Mouse (Mus musculus) 3134 (cell line): ENCODE measurements around the gene Anxa4.

Source experiments
- DNase-seq: peaks from one replicate; pipeline ENCODE4 v3.0.0-alpha.2; 2011; ENCODE audit warnings: low spot score; ENCODE audit not compliant: insufficient read length; ENCODE audit errors: extremely low read depth

Anxa4 gene

DNA sequence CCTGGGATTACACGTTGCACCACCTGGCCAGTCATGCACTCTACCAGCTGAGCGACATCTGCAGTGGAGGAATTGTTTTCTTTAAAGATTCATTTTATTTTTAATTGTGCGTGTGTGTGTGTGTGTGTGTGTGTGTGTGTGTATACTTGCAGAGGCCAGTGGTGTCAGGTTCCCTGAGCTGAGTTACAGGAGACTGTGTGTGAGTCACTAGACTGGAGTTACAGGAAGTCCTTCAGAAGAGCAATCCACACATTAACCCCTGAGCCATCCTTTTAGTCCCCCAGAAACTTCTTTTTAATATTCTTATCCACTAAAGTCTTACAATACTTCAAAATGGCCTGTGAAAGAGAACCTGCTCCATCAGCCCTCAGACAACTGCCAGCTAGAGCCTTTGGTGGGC lies 11.3 kb upstream of the Anxa4 start:
- DNase-seq, result no peak

DNA sequence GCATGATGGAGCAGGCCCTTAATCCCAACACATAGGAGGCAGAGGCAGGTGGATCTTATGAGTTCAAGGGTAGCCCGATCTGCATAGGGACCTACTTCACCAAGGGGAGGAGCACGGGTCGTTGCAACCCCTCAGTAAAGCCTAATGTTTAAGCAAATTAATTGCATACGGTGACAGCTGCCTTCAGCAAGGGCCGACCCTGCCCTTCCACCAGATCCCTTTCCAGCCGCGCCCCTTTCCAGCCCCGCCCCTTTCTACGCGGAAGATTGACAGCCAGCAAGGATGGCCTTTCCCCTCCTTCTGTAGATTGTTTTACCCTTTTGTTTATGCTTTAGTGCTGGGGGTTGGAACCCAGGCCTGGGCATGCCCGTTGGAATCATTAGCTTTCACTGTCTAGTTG lies 8.0 kb upstream of the Anxa4 start:
- DNase-seq, result no peak

DNA sequence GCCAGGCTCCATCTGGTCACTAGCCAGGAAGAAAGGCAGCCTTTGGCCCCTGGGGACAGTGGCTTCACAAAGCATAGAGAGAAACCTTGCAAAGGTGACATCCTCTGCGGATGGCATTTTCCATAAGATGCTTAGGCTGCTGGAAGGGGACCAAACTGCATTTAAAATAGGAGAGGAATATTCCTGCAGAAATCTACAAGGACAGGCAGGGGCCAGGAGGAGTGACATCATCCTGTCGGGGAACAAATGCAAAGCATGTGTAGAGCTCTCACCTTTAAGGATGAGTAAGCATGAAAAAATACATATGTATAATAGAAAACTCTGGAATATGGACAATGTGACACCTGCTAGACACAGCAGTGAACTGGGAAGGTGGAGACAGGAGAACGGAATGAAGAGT lies 7.1 kb upstream of the Anxa4 start:
- DNase-seq, result no peak

DNA sequence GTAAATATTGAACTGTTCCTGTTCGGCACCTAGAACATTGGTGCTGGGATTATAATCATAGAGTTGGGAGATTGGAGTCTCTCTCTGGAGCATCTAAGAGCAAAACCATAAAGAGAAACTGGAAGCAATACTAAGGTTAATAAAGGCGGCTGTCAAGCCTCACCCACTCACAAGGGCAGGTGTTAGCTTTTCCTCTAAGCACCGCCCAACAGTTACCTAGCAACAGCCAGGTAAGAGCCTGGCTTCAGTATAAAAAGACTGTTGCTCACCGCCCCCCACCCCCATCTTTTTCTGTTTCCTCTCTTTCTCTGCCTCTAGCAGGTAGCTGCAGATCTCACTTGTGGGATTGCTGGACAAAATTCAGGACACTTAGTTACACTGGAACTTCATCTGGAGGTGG lies 4.1 kb upstream of the Anxa4 start:
- no peak for DNase-seq

DNA sequence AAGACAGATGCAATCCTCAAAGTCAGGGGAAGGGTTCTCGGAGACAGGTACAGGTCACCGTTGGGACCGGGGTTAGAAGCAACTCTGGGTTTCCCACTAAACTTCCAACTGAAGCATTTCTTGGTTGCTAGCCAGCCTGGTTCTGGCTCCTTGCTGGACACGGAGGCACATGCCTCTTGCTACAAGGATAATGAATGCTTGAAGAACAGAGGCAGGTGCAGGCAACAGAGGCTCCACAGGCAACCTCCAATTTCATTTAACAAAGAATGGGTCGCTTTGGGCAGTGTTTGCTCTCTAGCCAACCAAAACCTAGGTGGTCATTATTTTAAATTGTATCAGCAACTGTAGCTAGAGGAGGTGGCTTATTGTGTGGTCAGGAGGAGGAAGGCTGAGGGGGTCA lies 573 bp upstream of the Anxa4 start:
- no peak for DNase-seq

DNA sequence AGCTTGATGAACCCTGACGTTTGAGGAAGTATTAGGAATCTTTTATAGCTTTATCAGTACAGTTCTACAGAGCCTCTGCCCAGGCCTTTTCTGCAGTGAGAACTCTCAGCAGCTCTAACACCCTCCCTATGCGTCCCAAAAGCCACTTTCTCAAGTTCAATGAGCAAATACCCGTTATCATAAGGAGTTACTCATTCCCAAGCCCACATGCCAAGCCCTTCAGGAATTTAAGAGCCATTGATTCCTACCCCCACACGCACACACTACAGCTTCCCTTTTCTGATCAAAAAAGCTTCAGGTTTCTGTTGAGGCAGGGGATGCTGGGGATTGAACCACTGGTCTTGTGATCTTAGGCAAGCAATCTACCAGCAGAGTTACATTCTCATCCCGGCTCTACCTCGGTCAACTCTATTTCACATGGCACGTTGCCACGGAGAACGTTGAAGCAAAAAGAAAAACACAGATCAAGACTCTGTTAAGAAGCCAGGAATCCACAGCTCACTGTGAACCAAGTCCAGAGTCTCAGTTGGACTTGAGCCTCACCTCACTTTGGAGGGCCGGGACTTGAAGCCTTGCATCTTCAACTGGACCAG lies 2.9 kb downstream of the Anxa4 start:
- DNase-seq, result peak; percentile 43

DNA sequence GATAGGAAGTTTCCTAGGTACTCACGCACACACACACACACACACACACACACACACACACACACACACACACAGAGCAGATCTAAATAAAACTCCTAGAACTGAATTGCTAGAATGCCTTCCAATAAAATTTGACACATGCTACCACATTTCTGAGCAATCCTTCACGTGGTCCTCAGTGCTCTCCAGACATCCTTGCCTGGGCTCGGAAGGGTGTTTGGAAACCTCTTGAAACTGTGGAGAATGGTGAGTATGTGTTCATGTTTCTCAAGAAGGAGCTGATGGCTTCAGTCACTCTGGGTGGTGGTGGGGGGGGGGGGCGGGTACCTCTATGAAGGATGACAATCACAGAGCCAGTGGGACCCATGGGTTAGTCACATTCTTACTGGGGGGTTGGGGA lies 5.1 kb downstream of the Anxa4 start:
- DNase-seq, result no peak

DNA sequence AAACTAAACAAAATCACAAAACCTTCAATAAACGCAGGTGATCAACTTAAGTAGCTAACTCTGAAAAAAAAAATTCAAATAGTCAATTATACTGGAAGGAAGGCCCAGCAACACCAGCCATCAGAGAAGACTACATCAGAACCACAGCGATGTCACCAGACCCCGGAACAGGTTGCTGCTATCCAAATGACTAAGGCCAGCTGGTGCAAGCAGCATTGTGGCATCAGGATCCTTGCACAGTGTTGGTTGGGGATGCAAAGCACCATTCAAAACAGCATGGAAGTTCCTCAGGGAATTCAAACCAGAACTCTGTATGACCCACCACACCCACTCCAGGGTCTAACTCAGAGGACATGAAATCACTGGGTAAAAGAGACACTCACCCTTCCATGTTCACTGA lies 6.8 kb downstream of the Anxa4 start:
- no peak for DNase-seq

DNA sequence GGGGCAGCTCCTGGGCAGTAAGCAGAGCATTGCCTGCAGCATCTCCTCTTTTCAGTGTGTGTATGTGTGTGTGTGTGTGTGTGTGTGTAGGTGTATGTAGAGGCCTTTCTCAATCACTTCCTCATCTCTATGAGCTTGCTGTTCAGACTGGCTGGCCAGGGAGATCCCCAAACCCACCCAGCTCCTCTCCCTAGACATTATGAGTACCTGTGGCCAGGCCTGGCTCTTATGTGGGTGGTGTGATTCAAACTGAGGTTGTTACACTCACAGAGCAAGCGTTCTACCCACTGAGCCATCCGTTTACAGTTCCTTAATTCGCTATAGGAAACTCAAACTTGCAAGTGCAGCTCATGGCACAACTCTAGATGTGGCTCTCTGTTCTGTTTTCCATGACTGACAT lies 8.6 kb downstream of the Anxa4 start:
- no peak for DNase-seq

DNA sequence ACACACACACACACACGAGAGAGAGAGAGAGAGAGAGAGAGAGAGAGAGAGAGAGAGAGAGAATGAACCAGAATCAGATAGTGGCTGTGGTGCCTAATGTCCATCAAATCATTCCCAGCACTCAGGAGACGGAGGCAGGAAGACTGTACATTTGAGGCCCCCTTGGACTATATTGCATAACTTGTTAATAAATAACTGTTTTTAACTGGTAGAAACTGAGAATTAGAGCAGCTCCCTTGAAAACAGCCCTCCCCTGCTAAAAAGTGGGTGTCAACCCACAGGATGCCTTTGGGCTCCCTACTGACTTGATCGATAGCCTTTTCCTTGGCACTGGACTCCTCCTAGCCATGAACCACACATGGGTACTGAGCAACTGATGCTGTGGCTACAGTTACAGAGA lies 11.0 kb downstream of the Anxa4 start:
- no peak for DNase-seq

DNA sequence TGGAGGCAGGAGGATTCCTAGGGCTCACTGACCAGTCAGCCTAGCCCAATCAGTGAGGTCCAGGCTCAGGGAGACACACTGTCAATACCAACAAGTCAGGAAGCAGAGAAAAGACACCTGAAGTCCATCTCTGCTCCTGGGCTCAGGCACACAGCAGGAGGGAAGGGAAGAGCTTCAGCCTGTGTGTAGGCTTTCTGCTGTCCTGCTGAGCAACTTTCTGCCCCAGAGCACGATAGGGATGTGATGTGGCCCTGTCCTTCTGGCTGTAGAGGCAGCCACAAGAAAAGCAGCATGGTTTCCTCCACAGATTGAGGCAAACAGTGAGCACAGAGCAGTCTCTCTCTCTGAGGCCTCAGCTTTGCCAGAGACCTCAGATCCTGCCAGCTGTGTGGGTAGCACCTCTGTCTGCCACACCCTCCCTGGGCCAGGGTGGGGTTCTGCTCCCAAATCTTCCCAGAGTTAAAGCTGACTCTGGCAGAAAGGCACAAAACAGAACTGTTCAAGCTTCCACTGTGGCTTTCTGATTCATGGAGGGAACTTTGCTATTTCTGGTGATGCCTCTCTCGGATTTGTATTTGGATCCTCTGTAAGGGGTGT lies 11.9 kb downstream of the Anxa4 start:
- peak; percentile 39 for DNase-seq

DNA sequence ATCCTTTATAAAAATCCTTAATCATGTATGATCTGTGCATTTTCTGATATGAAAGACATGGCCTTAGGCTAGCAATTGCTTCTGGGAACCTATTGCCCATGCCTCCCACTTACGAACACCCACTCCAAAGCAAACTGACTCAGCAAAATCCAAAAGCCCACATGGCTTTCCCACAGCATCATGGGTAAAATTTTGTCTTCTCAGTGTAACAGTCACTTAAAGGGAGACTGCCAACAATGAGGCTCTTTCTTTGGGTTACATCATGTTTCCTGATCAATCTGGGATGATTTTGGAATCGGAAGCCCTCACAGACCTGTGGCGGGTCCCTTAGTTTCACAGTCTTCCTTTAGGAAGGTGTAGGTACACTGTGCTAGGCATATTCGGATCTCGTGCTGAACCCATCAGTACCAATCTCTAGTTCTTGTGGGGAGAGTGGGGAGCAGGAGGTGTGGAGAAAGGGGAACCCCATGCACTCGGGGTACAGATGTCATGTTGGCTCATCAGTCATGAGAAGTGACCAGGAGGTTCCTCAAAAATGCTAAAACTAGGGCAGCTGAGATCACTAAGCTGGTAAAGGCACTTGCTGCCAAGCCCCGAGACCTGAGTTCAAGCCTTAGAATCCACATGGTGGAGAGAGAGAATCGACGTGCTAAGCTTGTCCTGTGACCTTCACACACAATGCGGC lies 14.3 kb downstream of the Anxa4 start:
- no peak for DNase-seq

DNA sequence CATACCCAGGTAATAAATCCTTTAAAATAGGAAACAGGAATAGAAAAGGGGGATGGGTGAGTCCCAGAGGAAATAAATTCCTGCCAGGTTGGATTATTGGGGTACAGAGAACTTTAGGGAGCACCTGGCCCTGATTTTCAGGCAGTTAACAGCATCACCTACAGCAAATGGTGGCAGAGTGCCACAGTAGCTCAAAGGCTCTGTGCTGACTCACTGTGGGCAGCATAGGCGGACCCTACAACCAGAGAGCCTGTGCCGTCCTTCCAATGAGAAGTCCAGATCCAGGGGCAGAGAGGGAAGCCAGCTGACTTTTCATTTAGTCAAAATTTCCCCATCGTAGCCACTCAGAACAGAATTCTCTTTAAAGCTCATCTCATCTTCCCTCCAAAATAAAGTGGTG lies 16.2 kb downstream of the Anxa4 start:
- DNase-seq, result peak; percentile 48

DNA sequence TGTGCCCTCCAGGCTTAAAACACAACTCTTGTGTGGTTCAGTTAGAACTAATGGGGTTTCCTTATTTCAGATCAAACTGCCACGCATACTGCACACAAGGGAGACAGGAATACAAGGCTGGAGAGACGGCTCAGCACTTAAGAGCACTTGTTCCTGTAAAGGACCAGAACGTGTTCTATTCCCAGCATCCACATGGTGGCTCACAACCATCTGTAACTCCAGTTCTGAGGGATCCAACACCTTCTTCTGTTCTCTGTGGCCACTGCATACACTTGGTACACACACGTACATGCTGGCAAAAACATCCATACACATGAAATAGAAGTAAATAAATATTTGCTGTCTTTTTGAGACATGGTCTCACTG lies 16.7 kb downstream of the Anxa4 start:
- no peak for DNase-seq

DNA sequence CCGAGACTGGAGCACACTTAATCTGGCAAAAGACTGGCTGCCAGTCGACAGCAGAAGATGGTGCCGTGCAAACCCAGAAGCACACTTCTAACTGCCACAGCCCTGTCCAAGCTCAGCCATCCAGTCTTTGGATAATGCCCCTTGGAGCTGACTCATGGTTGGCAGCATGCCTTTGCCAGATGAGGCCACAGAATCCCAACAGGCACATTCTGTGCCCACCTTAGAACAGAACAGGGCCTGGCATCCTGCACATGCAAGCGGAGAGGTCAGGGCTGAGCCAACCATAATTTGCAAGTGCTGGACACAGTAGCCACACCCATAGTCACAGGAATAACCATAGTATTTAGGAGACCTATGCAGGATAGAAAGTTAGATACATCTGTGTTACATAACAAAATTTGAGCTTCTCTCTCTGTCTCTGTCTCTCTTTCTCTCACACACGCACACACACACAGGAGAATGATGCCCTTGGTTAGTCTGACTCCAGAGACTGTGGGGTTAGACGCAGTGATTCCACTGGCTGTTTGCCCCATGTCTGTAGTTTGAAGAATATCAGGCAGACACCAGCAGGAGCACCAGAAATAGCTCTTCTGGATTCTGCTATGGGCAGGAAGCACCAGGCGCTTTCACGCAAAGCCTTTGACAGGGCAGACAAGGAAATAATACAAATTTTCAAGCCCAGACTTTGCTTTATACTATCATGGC lies 17.2 kb downstream of the Anxa4 start:
- peak; percentile 64 for DNase-seq

DNA sequence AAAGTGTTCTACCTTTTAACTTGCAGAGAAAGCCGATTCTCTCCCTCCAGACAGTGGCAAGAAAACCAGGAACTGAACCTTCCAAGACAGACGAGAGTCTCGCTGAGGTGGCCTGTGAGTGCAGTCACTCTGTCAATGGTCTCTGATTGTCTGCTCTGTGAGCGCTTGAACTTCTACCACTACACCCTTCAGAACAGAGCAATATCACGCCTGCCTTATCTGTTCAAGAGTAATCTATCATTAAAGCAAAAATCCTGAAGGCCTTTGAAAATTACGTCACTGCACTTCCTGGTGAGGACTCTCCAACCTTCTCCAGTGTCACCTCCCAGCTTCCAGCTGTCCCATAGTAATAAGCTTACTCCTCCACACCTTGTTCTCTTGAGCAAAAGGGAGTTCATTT lies 18.4 kb downstream of the Anxa4 start:
- no peak for DNase-seq

DNA sequence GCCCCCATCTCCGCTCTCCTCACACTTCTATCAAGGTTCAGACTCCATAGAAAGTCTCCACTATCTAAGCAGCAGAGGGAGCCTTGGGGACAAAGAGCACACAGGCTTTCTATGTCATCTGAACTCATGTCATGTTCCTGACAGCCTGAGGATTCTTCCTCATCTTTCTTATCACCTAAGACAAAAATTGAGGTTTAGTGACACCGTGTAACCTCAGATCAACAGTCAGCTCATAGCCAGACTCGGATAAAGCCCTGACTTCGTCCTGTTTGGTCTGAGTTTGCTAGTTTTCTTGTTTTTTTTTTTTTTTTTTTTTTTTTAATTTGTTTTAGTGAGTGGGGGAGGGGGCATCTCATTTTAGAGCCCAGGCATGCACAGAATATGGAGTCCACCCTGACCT lies 19.6 kb downstream of the Anxa4 start:
- no peak for DNase-seq

DNA sequence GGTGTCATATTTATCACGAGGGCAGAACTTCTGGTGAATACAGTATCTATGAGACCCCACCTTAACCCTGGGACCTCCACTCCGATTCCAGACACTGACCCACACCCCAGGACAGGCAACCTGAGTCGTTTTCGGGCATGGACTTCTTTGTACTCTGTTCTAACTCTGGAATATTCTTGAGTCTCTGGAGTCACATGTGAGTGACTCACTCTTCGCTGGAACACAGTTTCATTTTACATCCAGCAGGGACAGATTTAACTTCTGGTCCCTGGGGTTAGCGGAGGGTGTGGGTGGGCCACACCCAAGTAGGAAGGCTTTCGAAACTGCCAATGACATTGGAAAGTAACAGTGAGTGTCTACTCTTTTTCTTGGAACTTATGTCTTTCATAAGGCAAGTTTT lies 20.8 kb downstream of the Anxa4 start:
- DNase-seq, result peak; percentile 71

DNA sequence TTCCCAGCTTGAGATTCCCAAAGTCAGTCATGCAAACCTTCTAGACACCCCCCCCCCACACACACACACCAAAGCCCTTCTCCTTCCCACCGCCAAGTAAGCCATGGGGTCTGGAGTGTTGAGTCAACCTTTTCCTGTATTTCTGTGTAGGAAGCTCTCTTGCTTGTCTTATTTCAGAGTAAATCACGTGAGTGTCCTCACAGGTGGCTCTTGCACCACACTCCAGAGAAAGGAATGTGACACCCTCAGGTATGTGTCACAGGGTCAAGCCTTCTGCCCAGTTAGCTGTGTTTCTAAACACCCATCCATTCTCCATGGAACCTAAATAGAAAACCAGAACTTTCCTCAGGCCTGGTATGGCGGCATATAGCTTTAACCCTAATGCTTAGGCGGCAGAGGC lies 24.4 kb downstream of the Anxa4 start:
- no peak for DNase-seq

DNA sequence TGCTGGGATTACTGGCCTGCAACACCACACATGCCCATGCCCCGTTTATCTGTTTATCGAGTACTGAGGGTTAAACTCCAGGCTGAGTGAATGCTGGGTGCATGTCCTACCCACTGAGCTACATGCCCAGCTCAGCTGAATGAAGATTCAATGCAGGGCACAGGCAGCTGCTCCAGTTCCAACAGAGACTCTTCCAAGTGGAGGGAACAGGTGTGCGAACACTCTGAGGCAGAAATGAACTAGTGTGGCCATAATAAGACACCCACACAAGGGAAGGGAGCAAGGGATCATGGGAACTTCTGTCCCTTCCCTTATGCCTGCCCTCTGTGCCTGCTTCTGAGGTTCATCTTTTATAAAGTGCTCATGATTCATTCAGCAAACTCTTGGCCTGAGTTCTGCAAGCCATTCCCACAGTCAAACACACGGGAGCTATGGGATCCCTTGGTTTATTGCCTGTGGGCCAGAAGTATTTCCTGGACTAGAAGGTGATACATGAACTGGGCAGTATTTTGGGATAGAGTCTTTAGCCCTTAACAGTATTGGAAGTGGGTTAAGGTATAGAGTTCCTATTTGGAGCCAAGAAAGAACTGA lies 25.1 kb downstream of the Anxa4 start:
- DNase-seq, result no peak

DNA sequence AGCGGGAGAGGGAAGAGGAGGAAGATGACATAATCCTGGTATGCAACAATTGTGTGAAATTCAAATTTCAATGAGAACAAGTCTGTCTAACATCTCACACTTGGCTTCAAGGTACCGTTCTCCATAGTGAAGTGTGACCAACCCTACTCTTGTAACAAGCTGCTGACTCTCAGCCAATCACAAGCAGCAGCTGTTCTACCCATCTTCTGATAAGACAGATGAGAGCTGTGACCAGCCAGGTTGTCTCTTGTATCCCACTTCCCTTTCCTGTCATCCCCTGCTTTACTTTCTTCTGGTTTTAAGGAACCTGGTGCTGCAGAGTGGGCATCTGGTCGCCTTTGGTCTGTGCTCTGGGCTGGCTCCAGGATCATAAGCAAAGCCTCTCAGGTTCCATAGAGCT lies 25.9 kb downstream of the Anxa4 start:
- no peak for DNase-seq

DNA sequence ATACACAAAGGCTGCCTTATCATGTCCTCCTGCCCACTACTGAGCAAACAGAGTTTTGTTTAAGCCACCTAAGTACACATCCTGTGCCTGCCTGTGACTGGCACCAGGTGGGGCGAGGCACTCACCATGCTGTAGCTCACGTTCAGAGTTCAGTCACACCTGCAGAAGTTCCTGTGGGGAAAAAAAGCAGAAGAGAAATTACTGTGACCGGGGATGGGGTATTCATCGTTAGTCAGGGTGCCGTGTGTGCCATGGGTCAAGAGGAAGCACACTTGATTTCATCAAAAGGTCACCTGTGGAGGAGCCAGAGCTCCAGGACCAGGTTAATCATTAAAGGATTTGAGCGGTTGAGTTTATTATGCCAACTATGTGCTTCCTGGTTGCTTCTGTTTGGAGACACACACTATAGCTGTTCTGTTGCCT lies 27.7 kb downstream of the Anxa4 start:
- no peak for DNase-seq
